Mouse (Mus musculus): ENCODE results near the gene Itpr3. TPM values are rescaled to one million over a fixed set of nuclear protein-coding genes. Genes with fewer than 3 reads are reported as not detected.

The Itpr3 gene
- polyA plus RNA-seq, 1 experiment from 2014 or later, result 0.73 TPM

GRCm38 (mm10) chr17:27062684-27063083, 5.6 kb downstream of the Itpr3 start:
- WGBS, result 97% methylated on average over 7 of the region's 7 CpGs
- H3K36me3 ChIP-seq (ENCODE audit: control insufficient read depth, insufficient read depth), result no peaks in the 10 kb centered on the region
- ATAC-seq, result no peak
- no peak overlapping the region for H3K4me3 ChIP-seq (replicated peaks; ENCODE audit: low read length)
- no peaks in the 10 kb centered on the region; the same call in 1 of the 2 replicates for H3K4me1 ChIP-seq (replicated peaks; ENCODE audit: control insufficient read depth, insufficient read depth, low read length)
- H3K9ac ChIP-seq (replicated peaks; ENCODE audit: low read depth, low read length), result no peak overlapping the region
- H3K27me3 ChIP-seq (replicated peaks; ENCODE audit: control insufficient read depth, insufficient read depth, low read length), result peaks cover 21% of the 10 kb centered on the region
- no peak overlapping the region for H3K27ac ChIP-seq (ENCODE audit: low read length)
- no peak overlapping the region for H3K4me2 ChIP-seq (ENCODE audit: low read length)
- no peaks in the 10 kb centered on the region for H3K9me3 ChIP-seq (ENCODE audit: control insufficient read depth, low read length)

GRCm38 (mm10) chr17:27063717-27064116, 6.6 kb downstream of the Itpr3 start:
- ATAC-seq, result no peak
- peaks cover 10% of the 10 kb centered on the region for H3K27me3 ChIP-seq (replicated peaks; ENCODE audit: control insufficient read depth, insufficient read depth, low read length)
- 63% methylated on average over 6 of the region's 6 CpGs for WGBS
- no peak overlapping the region for H3K27ac ChIP-seq (ENCODE audit: low read length)
- H3K4me2 ChIP-seq (ENCODE audit: low read length), result no peak overlapping the region
- no peaks in the 10 kb centered on the region for H3K36me3 ChIP-seq (ENCODE audit: control insufficient read depth, insufficient read depth)
- H3K9me3 ChIP-seq (ENCODE audit: control insufficient read depth, low read length), result no peaks in the 10 kb centered on the region
- no peaks in the 10 kb centered on the region for H3K4me1 ChIP-seq (replicated peaks; ENCODE audit: control insufficient read depth, insufficient read depth, low read length)
- no peak overlapping the region for H3K9ac ChIP-seq (replicated peaks; ENCODE audit: low read depth, low read length)
- no peak overlapping the region for H3K4me3 ChIP-seq (replicated peaks; ENCODE audit: low read length)

GRCm38 (mm10) chr17:27064195-27064594, 7.1 kb downstream of the Itpr3 start:
- no peak for ATAC-seq
- no peak overlapping the region for H3K4me3 ChIP-seq (replicated peaks; ENCODE audit: low read length)
- no peak overlapping the region for H3K9ac ChIP-seq (replicated peaks; ENCODE audit: low read depth, low read length)
- no peaks in the 10 kb centered on the region for H3K9me3 ChIP-seq (ENCODE audit: control insufficient read depth, low read length)
- H3K27ac ChIP-seq (ENCODE audit: low read length), result no peak overlapping the region
- H3K4me2 ChIP-seq (ENCODE audit: low read length), result no peak overlapping the region
- no peaks in the 10 kb centered on the region for H3K4me1 ChIP-seq (replicated peaks; ENCODE audit: control insufficient read depth, insufficient read depth, low read length)
- no peaks in the 10 kb centered on the region for H3K36me3 ChIP-seq (ENCODE audit: control insufficient read depth, insufficient read depth)
- 71% methylated on average over 2 of the region's 2 CpGs for WGBS
- peaks cover 6% of the 10 kb centered on the region for H3K27me3 ChIP-seq (replicated peaks; ENCODE audit: control insufficient read depth, insufficient read depth, low read length)

GRCm38 (mm10) chr17:27066065-27066464, 9.0 kb downstream of the Itpr3 start:
- 85% methylated on average over 7 of the region's 7 CpGs for WGBS
- ATAC-seq, result no peak
- no peaks in the 10 kb centered on the region for H3K27me3 ChIP-seq (replicated peaks; ENCODE audit: control insufficient read depth, insufficient read depth, low read length)

GRCm38 (mm10) chr17:27069071-27069470, 12.0 kb downstream of the Itpr3 start:
- WGBS, result 77% methylated on average over 5 of the region's 5 CpGs
- H3K27me3 ChIP-seq (replicated peaks; ENCODE audit: control insufficient read depth, insufficient read depth, low read length), result no peaks in the 10 kb centered on the region
- H3K9ac ChIP-seq (replicated peaks; ENCODE audit: low read depth, low read length), result no peak overlapping the region
- no peaks in the 10 kb centered on the region for H3K36me3 ChIP-seq (ENCODE audit: control insufficient read depth, insufficient read depth)
- no peak for ATAC-seq
- H3K9me3 ChIP-seq (ENCODE audit: control insufficient read depth, low read length), result no peaks in the 10 kb centered on the region
- no peak overlapping the region for H3K4me3 ChIP-seq (replicated peaks; ENCODE audit: low read length)
- no peaks in the 10 kb centered on the region for H3K4me1 ChIP-seq (replicated peaks; ENCODE audit: control insufficient read depth, insufficient read depth, low read length)
- no peak overlapping the region for H3K27ac ChIP-seq (ENCODE audit: low read length)
- no peak overlapping the region for H3K4me2 ChIP-seq (ENCODE audit: low read length)

More at GRCm38 (mm10) chr17:27066065-27066464, 9.0 kb downstream of the Itpr3 start:
- no peaks in the 10 kb centered on the region for H3K9me3 ChIP-seq (ENCODE audit: control insufficient read depth, low read length)
- H3K9ac ChIP-seq (replicated peaks; ENCODE audit: low read depth, low read length), result no peak overlapping the region
- no peak overlapping the region for H3K4me2 ChIP-seq (ENCODE audit: low read length)
- H3K27ac ChIP-seq (ENCODE audit: low read length), result no peak overlapping the region
- no peak overlapping the region for H3K4me3 ChIP-seq (replicated peaks; ENCODE audit: low read length)
- H3K4me1 ChIP-seq (replicated peaks; ENCODE audit: control insufficient read depth, insufficient read depth, low read length), result no peaks in the 10 kb centered on the region
- no peaks in the 10 kb centered on the region for H3K36me3 ChIP-seq (ENCODE audit: control insufficient read depth, insufficient read depth)

GRCm38 (mm10) chr17:27070913-27071312, 13.8 kb downstream of the Itpr3 start:
- WGBS, result 92% methylated on average over 7 of the region's 7 CpGs
- no peak for ATAC-seq
- no peak overlapping the region for H3K27ac ChIP-seq (ENCODE audit: low read length)
- H3K27me3 ChIP-seq (replicated peaks; ENCODE audit: control insufficient read depth, insufficient read depth, low read length), result no peaks in the 10 kb centered on the region
- no peaks in the 10 kb centered on the region for H3K36me3 ChIP-seq (ENCODE audit: control insufficient read depth, insufficient read depth)
- H3K4me1 ChIP-seq (replicated peaks; ENCODE audit: control insufficient read depth, insufficient read depth, low read length), result no peaks in the 10 kb centered on the region
- no peaks in the 10 kb centered on the region for H3K9me3 ChIP-seq (ENCODE audit: control insufficient read depth, low read length)
- no peak overlapping the region for H3K4me3 ChIP-seq (replicated peaks; ENCODE audit: low read length)
- no peak overlapping the region for H3K9ac ChIP-seq (replicated peaks; ENCODE audit: low read depth, low read length)
- no peak overlapping the region for H3K4me2 ChIP-seq (ENCODE audit: low read length)

- Histone ChIP-seq H3K9ac (replicated peaks; ENCODE audit: low read depth, low read length) (no peak overlapping the region), H3K4me1 (replicated peaks; ENCODE audit: control insufficient read depth, insufficient read depth, low read length) (no peaks in the 10 kb centered on the region), H3K4me2 (ENCODE audit: low read length) (no peak overlapping the region), H3K27ac (ENCODE audit: low read length) (no peak overlapping the region), H3K4me3 (replicated peaks; ENCODE audit: low read length) (no peak overlapping the region), H3K27me3 (replicated peaks; ENCODE audit: control insufficient read depth, insufficient read depth, low read length) (no peaks in the 10 kb centered on the region), H3K9me3 (ENCODE audit: control insufficient read depth, low read length) (no peaks in the 10 kb centered on the region), H3K36me3 (ENCODE audit: control insufficient read depth, insufficient read depth) (no peaks in the 10 kb centered on the region)
- WGBS, result 44% methylated on average over 6 of the region's 6 CpGs
- ATAC-seq, result no peak
Observed at GRCm38 (mm10) chr17:27071630-27072029, 14.5 kb downstream of the Itpr3 start.

GRCm38 (mm10) chr17:27072363-27072762, 15.3 kb downstream of the Itpr3 start:
- H3K9me3 ChIP-seq (ENCODE audit: control insufficient read depth, low read length), result no peaks in the 10 kb centered on the region
- no peaks in the 10 kb centered on the region for H3K27me3 ChIP-seq (replicated peaks; ENCODE audit: control insufficient read depth, insufficient read depth, low read length)
- H3K4me1 ChIP-seq (replicated peaks; ENCODE audit: control insufficient read depth, insufficient read depth, low read length), result no peaks in the 10 kb centered on the region
- ATAC-seq, result no peak
- no peak overlapping the region for H3K4me2 ChIP-seq (ENCODE audit: low read length)
- H3K4me3 ChIP-seq (replicated peaks; ENCODE audit: low read length), result no peak overlapping the region
- H3K27ac ChIP-seq (ENCODE audit: low read length), result no peak overlapping the region
- WGBS, result 95% methylated on average over 8 of the region's 8 CpGs
- no peak overlapping the region for H3K9ac ChIP-seq (replicated peaks; ENCODE audit: low read depth, low read length)
- no peaks in the 10 kb centered on the region for H3K36me3 ChIP-seq (ENCODE audit: control insufficient read depth, insufficient read depth)

- no peak for ATAC-seq
- H3K9me3 ChIP-seq (ENCODE audit: control insufficient read depth, low read length), result no peaks in the 10 kb centered on the region
- no peak overlapping the region for H3K9ac ChIP-seq (replicated peaks; ENCODE audit: low read depth, low read length)
- no peak overlapping the region for H3K4me2 ChIP-seq (ENCODE audit: low read length)
- H3K27ac ChIP-seq (ENCODE audit: low read length), result no peak overlapping the region
- H3K27me3 ChIP-seq (replicated peaks; ENCODE audit: control insufficient read depth, insufficient read depth, low read length), result no peaks in the 10 kb centered on the region
- H3K4me1 ChIP-seq (replicated peaks; ENCODE audit: control insufficient read depth, insufficient read depth, low read length), result no peaks in the 10 kb centered on the region
- H3K4me3 ChIP-seq (replicated peaks; ENCODE audit: low read length), result no peak overlapping the region
- WGBS, result 77% methylated on average over 5 of the region's 5 CpGs
- H3K36me3 ChIP-seq (ENCODE audit: control insufficient read depth, insufficient read depth), result no peaks in the 10 kb centered on the region
Observed at GRCm38 (mm10) chr17:27073126-27073525, 16.0 kb downstream of the Itpr3 start.

- Histone ChIP-seq H3K9ac (replicated peaks; ENCODE audit: low read depth, low read length) (no peak overlapping the region), H3K9me3 (ENCODE audit: control insufficient read depth, low read length) (no peaks in the 10 kb centered on the region), H3K4me2 (ENCODE audit: low read length) (no peak overlapping the region), H3K36me3 (ENCODE audit: control insufficient read depth, insufficient read depth) (no peaks in the 10 kb centered on the region), H3K27ac (ENCODE audit: low read length) (no peak overlapping the region), H3K4me1 (replicated peaks; ENCODE audit: control insufficient read depth, insufficient read depth, low read length) (no peaks in the 10 kb centered on the region), H3K27me3 (replicated peaks; ENCODE audit: control insufficient read depth, insufficient read depth, low read length) (no peaks in the 10 kb centered on the region), H3K4me3 (replicated peaks; ENCODE audit: low read length) (no peak overlapping the region)
- WGBS, result 69% methylated on average over 9 of the region's 9 CpGs
- no peak for ATAC-seq
Observed at GRCm38 (mm10) chr17:27073778-27074177, 16.7 kb downstream of the Itpr3 start.

Measured in forebrain, embryonic 16.5 days (tissue).